In the genomic region with DNA sequence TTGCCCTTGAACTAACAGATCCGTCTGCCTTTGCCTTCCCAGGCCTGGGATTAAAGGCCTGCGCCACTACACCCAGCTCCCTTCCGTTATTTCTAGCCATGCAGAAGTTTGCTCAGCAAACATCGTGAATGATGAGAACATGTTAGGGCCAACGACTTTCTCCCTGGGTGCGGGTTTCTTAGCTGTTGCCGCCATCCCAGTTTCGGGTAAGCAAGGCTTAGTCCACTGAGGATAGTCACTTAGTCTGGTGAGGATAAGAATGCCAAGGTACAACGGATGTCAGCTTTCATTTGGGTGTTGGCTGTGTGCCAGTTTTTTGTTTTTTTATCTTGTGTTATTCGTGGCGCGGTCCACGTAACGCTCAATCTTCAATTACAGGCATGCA, we compare ENCODE assay signal across 1 mouse cellular context.
TF ChIP-seq lines count a peak whose summit lies in the region.

No protein-coding gene starts in this region.

TF ChIP-seq in CH12.LX, 34 proteins besides CTCF, POLR2A, EP300 and RAD21 (continued from another document):
- TF ChIP-seq GABPA (IDR thresholded peaks at IDR 0.05; ENCODE audit: insufficient replicate concordance, low read depth, low read length) (no peak), ZNF384 (IDR thresholded peaks at IDR 0.05; ENCODE audit: low read depth, low read length) (no peak), MAZ (IDR thresholded peaks at IDR 0.05; ENCODE audit: low read depth, low read length) (no peak), KAT2A (IDR thresholded peaks at IDR 0.05; ENCODE audit: insufficient replicate concordance, low read length) (no peak)
